25 mouse cellular contexts compared by ENCODE assay signal in genomic region chr13:52281271-52281670, GRCm38 (mm10).
DNase-seq lines count a peak whose midpoint lies in the region; ATAC-seq and TF ChIP-seq lines count a peak whose summit lies in the region.
"Had no signal": no experiment of that assay in that cellular context is flagged by ENCODE, and none has a peak within 500 bp of the region (broad histone marks: within the 10 kb centered on the region; RNA-seq: fewer than 3 reads in every experiment).

No protein-coding gene starts in this region.

- no peak overlapping the region for H3K4me2 ChIP-seq in forebrain, embryonic 11.5 days (ENCODE audit: low read depth, low read length, severe bottlenecking)
- no peak overlapping the region for H3K4me2 ChIP-seq in forebrain, embryonic 13.5 days
- H3K4me2 ChIP-seq in liver, postnatal 0 days (ENCODE audit: low read depth, low read length), result no peak overlapping the region
- H3K4me2 ChIP-seq in heart, embryonic 11.5 days, result no peak overlapping the region
- H3K4me2 ChIP-seq: forebrain, embryonic 15.5 days; heart, embryonic 15.5 days; hindbrain, embryonic 14.5 days; limb, embryonic 13.5 days; liver, embryonic 15.5 days; midbrain, embryonic 15.5 days; neural tube, embryonic 12.5 days had no signal

- ATAC-seq in forebrain, embryonic 11.5 days (replicated peaks; ENCODE audit: low FRiP score), result no peak
- no peak for ATAC-seq in forebrain, embryonic 13.5 days
- no peak for ATAC-seq in liver, postnatal 0 days
- no peak for ATAC-seq in heart, embryonic 11.5 days (replicated peaks; ENCODE audit: insufficient number of reproducible peaks, low FRiP score, low TSS enrichment)
- ATAC-seq: forebrain, embryonic 15.5 days; intestine, embryonic 16.5 days; lung, postnatal 0 days; midbrain, embryonic 15.5 days had no signal

- no peak overlapping the region for H3K9ac ChIP-seq in forebrain, embryonic 11.5 days (ENCODE audit: low read length)
- no peak overlapping the region for H3K9ac ChIP-seq in forebrain, embryonic 13.5 days
- no peak overlapping the region for H3K9ac ChIP-seq in liver, postnatal 0 days (replicated peaks)
- H3K9ac ChIP-seq in heart, embryonic 11.5 days (ENCODE audit: low read depth, low read length), result no peak overlapping the region
- H3K9ac ChIP-seq: forebrain, embryonic 15.5 days; heart, embryonic 15.5 days; hindbrain, embryonic 14.5 days; limb, embryonic 13.5 days; liver, embryonic 15.5 days; midbrain, embryonic 15.5 days; neural tube, embryonic 12.5 days had no signal

- H3K36me3 ChIP-seq in forebrain, embryonic 11.5 days (ENCODE audit: control insufficient read depth, insufficient read depth, low read length), result no peaks in the 10 kb centered on the region
- H3K36me3 ChIP-seq in forebrain, embryonic 13.5 days (ENCODE audit: poor library complexity, severe bottlenecking), result no peaks in the 10 kb centered on the region
- H3K36me3 ChIP-seq in liver, postnatal 0 days (replicated peaks; ENCODE audit: insufficient read depth, low read length), result no peaks in the 10 kb centered on the region
- H3K36me3 ChIP-seq in heart, embryonic 11.5 days (ENCODE audit: control insufficient read depth, insufficient read depth, low read length), result no peaks in the 10 kb centered on the region
- H3K36me3 ChIP-seq: forebrain, embryonic 15.5 days; heart, embryonic 15.5 days; limb, embryonic 13.5 days; liver, embryonic 15.5 days; midbrain, embryonic 15.5 days; neural tube, embryonic 12.5 days had no signal

- TF ChIP-seq CTCF in liver, postnatal 0 days (IDR thresholded peaks at IDR 0.05; ENCODE audit: low read depth), result peak; percentile 12; the same call in 1 of the 2 replicates

- no peak overlapping the region for H3K27ac ChIP-seq in forebrain, embryonic 11.5 days (ENCODE audit: low read depth, low read length)
- no peak overlapping the region for H3K27ac ChIP-seq in forebrain, embryonic 13.5 days
- no peak overlapping the region for H3K27ac ChIP-seq in liver, postnatal 0 days (ENCODE audit: low read depth)
- no peak overlapping the region for H3K27ac ChIP-seq in heart, embryonic 11.5 days (ENCODE audit: low read depth, low read length)
- H3K27ac ChIP-seq: forebrain, embryonic 15.5 days; heart, embryonic 15.5 days; hindbrain, embryonic 14.5 days; limb, embryonic 13.5 days; liver, embryonic 15.5 days; macrophage; midbrain, embryonic 15.5 days; neural tube, embryonic 12.5 days had no signal

- no peaks in the 10 kb centered on the region; the same call in 1 of the 2 replicates for H3K27me3 ChIP-seq in forebrain, embryonic 11.5 days (ENCODE audit: control insufficient read depth, insufficient read depth, low read length)
- 0 out of 2 replicates have a peak, but pooled peaks cover 7% of the 10 kb centered on the region for H3K27me3 ChIP-seq in forebrain, embryonic 13.5 days
- no peaks in the 10 kb centered on the region for H3K27me3 ChIP-seq in liver, postnatal 0 days (ENCODE audit: insufficient read depth, low read length)
- no peaks in the 10 kb centered on the region for H3K27me3 ChIP-seq in heart, embryonic 11.5 days (ENCODE audit: control insufficient read depth, insufficient read depth, low read length)
- H3K27me3 ChIP-seq: forebrain, embryonic 15.5 days; heart, embryonic 15.5 days; midbrain, embryonic 15.5 days; neural tube, embryonic 12.5 days had no signal

- no peaks in the 10 kb centered on the region for H3K9me3 ChIP-seq in forebrain, embryonic 11.5 days (ENCODE audit: control insufficient read depth, low read length)
- H3K9me3 ChIP-seq in forebrain, embryonic 13.5 days (replicated peaks), result no peaks in the 10 kb centered on the region
- no peaks in the 10 kb centered on the region for H3K9me3 ChIP-seq in liver, postnatal 0 days (ENCODE audit: low read length)
- H3K9me3 ChIP-seq in heart, embryonic 11.5 days (replicated peaks; ENCODE audit: control insufficient read depth, low read length), result no peaks in the 10 kb centered on the region; the same call in 1 of the 2 replicates
- H3K9me3 ChIP-seq: forebrain, embryonic 15.5 days; liver, embryonic 15.5 days; midbrain, embryonic 15.5 days; neural tube, embryonic 12.5 days had no signal

- no peaks in the 10 kb centered on the region for H3K4me1 ChIP-seq in forebrain, embryonic 11.5 days (replicated peaks; ENCODE audit: control insufficient read depth, insufficient read depth, low read length)
- no peaks in the 10 kb centered on the region for H3K4me1 ChIP-seq in forebrain, embryonic 13.5 days
- H3K4me1 ChIP-seq in liver, postnatal 0 days (ENCODE audit: insufficient read depth), result no peaks in the 10 kb centered on the region; the same call in 1 of the 2 replicates
- H3K4me1 ChIP-seq in heart, embryonic 11.5 days (ENCODE audit: control insufficient read depth, insufficient read depth, low read length), result peaks cover 15% of the 10 kb centered on the region
- H3K4me1 ChIP-seq: forebrain, embryonic 15.5 days; limb, embryonic 13.5 days; liver, embryonic 15.5 days; midbrain, embryonic 15.5 days; neural tube, embryonic 12.5 days had no signal

- no peak for TF ChIP-seq EP300 in liver, postnatal 0 days (IDR thresholded peaks at IDR 0.05; ENCODE audit: low read depth)

- no peak overlapping the region for H3K4me3 ChIP-seq in forebrain, embryonic 11.5 days (ENCODE audit: low read depth, low read length)
- no peak overlapping the region for H3K4me3 ChIP-seq in forebrain, embryonic 13.5 days
- no peak overlapping the region for H3K4me3 ChIP-seq in liver, postnatal 0 days (ENCODE audit: low read depth, low read length)
- H3K4me3 ChIP-seq in heart, embryonic 11.5 days (ENCODE audit: low read depth, low read length), result no peak overlapping the region
- H3K4me3 ChIP-seq: forebrain, embryonic 15.5 days; heart, embryonic 15.5 days; limb, embryonic 13.5 days; liver, embryonic 15.5 days; midbrain, embryonic 15.5 days; neural tube, embryonic 12.5 days had no signal

- 72% methylated on average over 2 of the region's 2 CpGs for WGBS in forebrain, embryonic 11.5 days
- 85% methylated on average over 2 of the region's 2 CpGs for WGBS in forebrain, embryonic 13.5 days
- 85% methylated on average over 2 of the region's 2 CpGs for WGBS in liver, postnatal 0 days (ENCODE audit: insufficient replicate concordance)
- WGBS in heart, embryonic 11.5 days (ENCODE audit: insufficient replicate concordance), result 82% methylated on average over 2 of the region's 2 CpGs

- peak; percentile 31 for DNase-seq in forebrain, embryonic 11.5 days (ENCODE audit: low spot score)
- DNase-seq in liver, postnatal 0 days, result no peak
- DNase-seq in liver (no peak), ZHBTc4 (ENCODE audit: low read depth, low spot score) (peak; percentile 43)
- peak; percentile 53 to 55 for DNase-seq in B cell, adult 2 months
- DNase-seq in left cerebral cortex, adult 11 months (ENCODE audit: low spot score), result no peak
- DNase-seq: adrenal gland, postnatal 10 days; cerebellum, adult 2 months; gastrocnemius, postnatal 14 days; heart, adult 18-20 months; heart, postnatal 36 days; kidney, postnatal 25 days; right cerebral cortex, adult 18-20 months had no signal

Comparison
In these comparisons a context has a peak if more than half of its experiments do, and no peak if none do; other contexts are left out.
1. DNase-seq: peak in forebrain, embryonic 11.5 days (single experiment), B cell, adult 2 months (2 of 2) and ZHBTc4 (single experiment); none in liver, postnatal 0 days (single experiment), liver (single experiment) and left cerebral cortex, adult 11 months (single experiment).